Mouse (Mus musculus): Measurements from ENCODE around the gene Shmt1. TPM values are rescaled to one million over a fixed set of nuclear protein-coding genes. Genes with fewer than 3 reads are reported as not detected.
"Not testable (repeated sequence)": the region's sequence is repeated elsewhere in the genome, so short reads cannot be mapped to it uniquely, and the experiment has no call there.

The Shmt1 gene
- polyA plus RNA-seq (2016; fragmentation: Nextera tagmentation; extraction: Ambion mirVana), result 53.6 and 57.3 TPM in 2 replicates

- H3K9me3 ChIP-seq; H3K27me3 ChIP-seq; H3K27ac ChIP-seq; H3K36me3 ChIP-seq; ATAC-seq (ENCODE audit: insufficient number of reproducible peaks, insufficient read depth, low FRiP score, low TSS enrichment): not testable (repeated sequence)
- Histone ChIP-seq H3K4me1 (peaks cover 11% of the 10 kb centered on the region), H3K4me2 (replicated peaks) (peak within 1 kb of the TSS; percentile 76), H3K9ac (peak within 1 kb of the TSS; percentile 49), H3K4me3 (peak within 1 kb of the TSS; percentile 50)
- WGBS, result 31% methylated on average over 6 of the region's 6 CpGs
These were observed at the start of gene Shmt1 for GRCm38 (mm10) chr11:60811618-60812017. TSS of gene Shmt1 (minus strand) at chr11:60811718.

GRCm38 (mm10) chr11:60856587-60856986 is 45.1 kb upstream of the Shmt1 start:
- Histone ChIP-seq H3K36me3 (peaks cover 70% of the 10 kb centered on the region), H3K4me3 (no peak overlapping the region), H3K4me1 (no peaks in the 10 kb centered on the region), H3K27ac (no peak overlapping the region), H3K27me3 (no peaks in the 10 kb centered on the region), H3K9ac (no peak overlapping the region), H3K9me3 (no peaks in the 10 kb centered on the region), H3K4me2 (replicated peaks) (no peak overlapping the region)
- WGBS, result 79% methylated on average over 3 of the region's 3 CpGs
- ATAC-seq (ENCODE audit: insufficient number of reproducible peaks, insufficient read depth, low FRiP score, low TSS enrichment), result no peak

- no peak overlapping the region for H3K9ac ChIP-seq
- peaks cover 31% of the 10 kb centered on the region for H3K36me3 ChIP-seq
- no peak overlapping the region for H3K4me2 ChIP-seq (replicated peaks)
- no peak for ATAC-seq (ENCODE audit: insufficient number of reproducible peaks, insufficient read depth, low FRiP score, low TSS enrichment)
- H3K27me3 ChIP-seq, result no peaks in the 10 kb centered on the region
- 89% methylated on average over 5 of the region's 5 CpGs for WGBS
- no peaks in the 10 kb centered on the region for H3K9me3 ChIP-seq
- no peaks in the 10 kb centered on the region for H3K4me1 ChIP-seq
- no peak overlapping the region for H3K4me3 ChIP-seq
- no peak overlapping the region for H3K27ac ChIP-seq
These were observed 33.9 kb upstream of the Shmt1 start for GRCm38 (mm10) chr11:60845415-60845814.

GRCm38 (mm10) chr11:60843412-60843811 is 31.9 kb upstream of the Shmt1 start:
- Histone ChIP-seq H3K4me3 (no peak overlapping the region), H3K4me2 (replicated peaks) (no peak overlapping the region), H3K27ac (no peak overlapping the region), H3K36me3 (peaks cover 22% of the 10 kb centered on the region), H3K4me1 (no peaks in the 10 kb centered on the region), H3K27me3 (no peaks in the 10 kb centered on the region), H3K9me3 (no peaks in the 10 kb centered on the region), H3K9ac (no peak overlapping the region)
- no peak for ATAC-seq (ENCODE audit: insufficient number of reproducible peaks, insufficient read depth, low FRiP score, low TSS enrichment)
- 84% methylated on average over 5 of the region's 5 CpGs for WGBS

- H3K36me3 ChIP-seq, result peaks cover 16% of the 10 kb centered on the region
- H3K9ac ChIP-seq, result no peak overlapping the region
- WGBS, result 76% methylated on average over 12 of the region's 12 CpGs
- H3K27ac ChIP-seq, result no peak overlapping the region
- H3K9me3 ChIP-seq, result no peaks in the 10 kb centered on the region
- no peaks in the 10 kb centered on the region for H3K27me3 ChIP-seq
- H3K4me3 ChIP-seq, result no peak overlapping the region
- no peak for ATAC-seq (ENCODE audit: insufficient number of reproducible peaks, insufficient read depth, low FRiP score, low TSS enrichment)
- H3K4me1 ChIP-seq, result no peaks in the 10 kb centered on the region
- no peak overlapping the region for H3K4me2 ChIP-seq (replicated peaks)
These were observed 30.1 kb upstream of the Shmt1 start for GRCm38 (mm10) chr11:60841467-60842200.

GRCm38 (mm10) chr11:60837644-60838406 is 26.3 kb upstream of the Shmt1 start:
- H3K36me3 ChIP-seq, result no peaks in the 10 kb centered on the region
- no peaks in the 10 kb centered on the region for H3K27me3 ChIP-seq
- H3K4me1 ChIP-seq, result no peaks in the 10 kb centered on the region
- no peaks in the 10 kb centered on the region for H3K9me3 ChIP-seq
- WGBS, result 93% methylated on average over 10 of the region's 10 CpGs
- no peak overlapping the region for H3K9ac ChIP-seq
- no peak for ATAC-seq (ENCODE audit: insufficient number of reproducible peaks, insufficient read depth, low FRiP score, low TSS enrichment)
- H3K4me2 ChIP-seq (replicated peaks), result no peak overlapping the region
- no peak overlapping the region for H3K4me3 ChIP-seq
- H3K27ac ChIP-seq, result no peak overlapping the region

GRCm38 (mm10) chr11:60836897-60837296 is 25.4 kb upstream of the Shmt1 start:
- no peak overlapping the region for H3K4me3 ChIP-seq
- H3K9ac ChIP-seq, result no peak overlapping the region
- H3K27me3 ChIP-seq, result no peaks in the 10 kb centered on the region
- no peak overlapping the region for H3K27ac ChIP-seq
- no peaks in the 10 kb centered on the region for H3K9me3 ChIP-seq
- H3K4me2 ChIP-seq (replicated peaks), result no peak overlapping the region
- H3K4me1 ChIP-seq, result no peaks in the 10 kb centered on the region
- ATAC-seq (ENCODE audit: insufficient number of reproducible peaks, insufficient read depth, low FRiP score, low TSS enrichment), result no peak
- no peaks in the 10 kb centered on the region for H3K36me3 ChIP-seq
- WGBS, result 91% methylated on average over 6 of the region's 6 CpGs

- Histone ChIP-seq H3K27me3 (no peaks in the 10 kb centered on the region), H3K36me3 (no peaks in the 10 kb centered on the region), H3K4me3 (peak within 1 kb of the TSS; percentile 82), H3K4me1 (peaks cover 6% of the 10 kb centered on the region), H3K9ac (peak within 1 kb of the TSS; percentile 78), H3K9me3 (no peaks in the 10 kb centered on the region), H3K27ac (peak within 1 kb of the TSS; percentile 71), H3K4me2 (replicated peaks) (peak within 1 kb of the TSS; percentile 70)
- peak; percentile 93 for ATAC-seq (ENCODE audit: insufficient number of reproducible peaks, insufficient read depth, low FRiP score, low TSS enrichment)
- WGBS, result under 1% methylated on average over 34 of the region's 34 CpGs
These were observed 19.0 kb upstream of the Shmt1 start, which contains the start of gene Dhrs7b for GRCm38 (mm10) chr11:60830433-60831052. TSS of gene Dhrs7b (plus strand) at chr11:60830631.

GRCm38 (mm10) chr11:60828903-60829302 is 17.4 kb upstream of the Shmt1 start:
- Histone ChIP-seq H3K27ac (no peak overlapping the region), H3K4me1 (peaks cover 6% of the 10 kb centered on the region), H3K9ac (no peak overlapping the region), H3K27me3 (no peaks in the 10 kb centered on the region), H3K4me3 (no peak overlapping the region), H3K36me3 (no peaks in the 10 kb centered on the region), H3K9me3 (no peaks in the 10 kb centered on the region), H3K4me2 (replicated peaks) (no peak overlapping the region)
- 35% methylated on average over 2 of the region's 2 CpGs for WGBS
- ATAC-seq (ENCODE audit: insufficient number of reproducible peaks, insufficient read depth, low FRiP score, low TSS enrichment), result no peak

- Histone ChIP-seq H3K4me3 (no peak overlapping the region), H3K4me1 (peaks cover 6% of the 10 kb centered on the region), H3K9ac (no peak overlapping the region), H3K27ac (no peak overlapping the region), H3K36me3 (no peaks in the 10 kb centered on the region), H3K9me3 (no peaks in the 10 kb centered on the region), H3K4me2 (replicated peaks) (no peak overlapping the region), H3K27me3 (no peaks in the 10 kb centered on the region)
- 61% methylated on average over 4 of the region's 4 CpGs for WGBS
- no peak for ATAC-seq (ENCODE audit: insufficient number of reproducible peaks, insufficient read depth, low FRiP score, low TSS enrichment)
These were observed 15.9 kb upstream of the Shmt1 start for GRCm38 (mm10) chr11:60827241-60827945.

GRCm38 (mm10) chr11:60826700-60827099 is 15.2 kb upstream of the Shmt1 start:
- ATAC-seq (ENCODE audit: insufficient number of reproducible peaks, insufficient read depth, low FRiP score, low TSS enrichment), result no peak
- Histone ChIP-seq H3K36me3 (no peaks in the 10 kb centered on the region), H3K4me2 (replicated peaks) (no peak overlapping the region), H3K4me1 (peaks cover 6% of the 10 kb centered on the region), H3K4me3 (no peak overlapping the region), H3K9ac (no peak overlapping the region), H3K27ac (no peak overlapping the region), H3K27me3 (no peaks in the 10 kb centered on the region), H3K9me3 (no peaks in the 10 kb centered on the region)
- 55% methylated on average over 1 of the region's 1 CpGs for WGBS

Measured in embryonic facial prominence, embryonic 12.5 days (tissue).